Mouse (Mus musculus) myocyte (in vitro differentiated cells): ENCODE results near the gene Zbtb8os.

Experiments used
- POLR2A ChIP-seq: IDR thresholded peaks from one replicate; pipeline ENCODE4 v1.6.1; 2011; ENCODE audit warnings: low read depth, mild to moderate bottlenecking, control low read depth, moderate library complexity; ENCODE audit not compliant: insufficient read length
- POLR2AphosphoS2 ChIP-seq: IDR thresholded peaks from one replicate; pipeline ENCODE4 v1.6.1; 2011; ENCODE audit warnings: low read depth, control low read depth; ENCODE audit not compliant: insufficient read length
- TCF12 ChIP-seq: IDR thresholded peaks from one replicate; pipeline ENCODE4 v1.6.1; 2011; ENCODE audit warnings: mild to moderate bottlenecking, control low read depth; ENCODE audit not compliant: poor library complexity, insufficient read depth, severe bottlenecking
- TCF3 ChIP-seq: IDR thresholded peaks from one replicate; pipeline ENCODE4 v1.6.1; 2011; ENCODE audit warnings: low read depth, control low read depth; ENCODE audit not compliant: insufficient read length
- USF1 ChIP-seq: IDR thresholded peaks from one replicate; pipeline ENCODE4 v1.6.1; 2011; ENCODE audit warnings: low read depth, mild to moderate bottlenecking, control low read depth, moderate library complexity

- TF ChIP-seq POLR2A (no peak), TCF3 (no peak), USF1 (no peak), POLR2AphosphoS2 (no peak), TCF12 (no peak)
Observed at GRCm38 (mm10) chr4:129299121-129299520, 36.4 kb upstream of the Zbtb8os start.
